Mouse (Mus musculus) heart, adult 18-20 months (tissue): Measurements from ENCODE around the gene Gpr171. TPM values are rescaled to one million over a fixed set of nuclear protein-coding genes. Genes with fewer than 3 reads are reported as not detected.
"Not testable (repeated sequence)": the region's sequence is repeated elsewhere in the genome, so short reads cannot be mapped to it uniquely, and the experiment has no call there.

Experiments used
- DNase-seq, 2 experiments: peaks; one replicate each; pipeline ENCODE4 v3.0.0; 2021 to 2022; ENCODE audit warnings: mixed read lengths in 1 of 2
- total RNA-seq, 2 experiments: library from RNA; stranded (reverse); gene quantifications; 2 replicates each; pipeline ENCODE4 v1.2.3; 2021

Gpr171 gene
- total RNA-seq, 2 experiments from 2014 or later = 0.22 to 1.0 TPM

GRCm38 (mm10) chr3:59113973-59114517 is 12.4 kb upstream of the Gpr171 start:
- peak; percentile 41 to 42 for DNase-seq

GRCm38 (mm10) chr3:59113291-59113690 is 11.7 kb upstream of the Gpr171 start:
- DNase-seq = not testable (repeated sequence)

GRCm38 (mm10) chr3:59111944-59112343 is 10.3 kb upstream of the Gpr171 start:
- no peak for DNase-seq

- DNase-seq = not testable (repeated sequence)
Observed at GRCm38 (mm10) chr3:59109834-59110233, 8.2 kb upstream of the Gpr171 start.

- DNase-seq = no peak
Observed at GRCm38 (mm10) chr3:59107439-59107838, 5.8 kb upstream of the Gpr171 start.

- no peak for DNase-seq
Observed at GRCm38 (mm10) chr3:59104462-59104861, 2.8 kb upstream of the Gpr171 start.

GRCm38 (mm10) chr3:59102146-59102545 is 525 bp upstream of the Gpr171 start:
- DNase-seq = no peak

- DNase-seq = no peak
Observed at GRCm38 (mm10) chr3:59098540-59098939, 3.1 kb downstream of the Gpr171 start.

- DNase-seq = no peak
Observed at GRCm38 (mm10) chr3:59097421-59097820, 4.2 kb downstream of the Gpr171 start.

- no peak for DNase-seq
Observed at GRCm38 (mm10) chr3:59092702-59093101, 8.9 kb downstream of the Gpr171 start.

- no peak for DNase-seq
Observed at GRCm38 (mm10) chr3:59080919-59081318, 20.7 kb downstream of the Gpr171 start.

- no peak for DNase-seq
Observed at GRCm38 (mm10) chr3:59080293-59080916, 21.2 kb downstream of the Gpr171 start.

- DNase-seq = peak; percentile 45 to 65
Observed at GRCm38 (mm10) chr3:59079327-59079726, 22.3 kb downstream of the Gpr171 start.

GRCm38 (mm10) chr3:59078585-59078984 is 23.0 kb downstream of the Gpr171 start:
- DNase-seq = no peak

GRCm38 (mm10) chr3:59077278-59077677 is 24.3 kb downstream of the Gpr171 start:
- peak in 1 of 2 experiments; percentile 35 for DNase-seq

GRCm38 (mm10) chr3:59069071-59069470 is 32.5 kb downstream of the Gpr171 start:
- DNase-seq = not testable (repeated sequence)

- peak; percentile 9 to 28 for DNase-seq
Observed at GRCm38 (mm10) chr3:59066558-59067294, 34.9 kb downstream of the Gpr171 start.

GRCm38 (mm10) chr3:59065937-59066336 is 35.7 kb downstream of the Gpr171 start:
- no peak for DNase-seq

- DNase-seq = no peak
Observed at GRCm38 (mm10) chr3:59063431-59063830, 38.2 kb downstream of the Gpr171 start.

GRCm38 (mm10) chr3:59062141-59062540 is 39.5 kb downstream of the Gpr171 start:
- DNase-seq = no peak

- no peak for DNase-seq
Observed at GRCm38 (mm10) chr3:59060131-59060530, 41.5 kb downstream of the Gpr171 start.

- DNase-seq = peak; percentile 66 to 83
Observed at GRCm38 (mm10) chr3:59059022-59059541, 42.5 kb downstream of the Gpr171 start.
